Mouse (Mus musculus) kidney, adult 2 months (tissue): ENCODE results near the gene Gck.

ENCODE experiments used
- CTCF ChIP-seq: fragments of 200-500 bp; conservative IDR thresholded peaks from 2 replicates; pipeline ENCODE4 v1.5.1; 2011; ENCODE audit warnings: low read depth, mild to moderate bottlenecking, control low read depth, low read length, moderate library complexity, mixed read lengths; ENCODE audit not compliant: insufficient read depth, insufficient read length
- POLR2A ChIP-seq: fragments of 200-500 bp; IDR thresholded peaks from one replicate; pipeline ENCODE4 v1.6.1; 2011; ENCODE audit warnings: low read depth, low read length, control low read depth

DNA sequence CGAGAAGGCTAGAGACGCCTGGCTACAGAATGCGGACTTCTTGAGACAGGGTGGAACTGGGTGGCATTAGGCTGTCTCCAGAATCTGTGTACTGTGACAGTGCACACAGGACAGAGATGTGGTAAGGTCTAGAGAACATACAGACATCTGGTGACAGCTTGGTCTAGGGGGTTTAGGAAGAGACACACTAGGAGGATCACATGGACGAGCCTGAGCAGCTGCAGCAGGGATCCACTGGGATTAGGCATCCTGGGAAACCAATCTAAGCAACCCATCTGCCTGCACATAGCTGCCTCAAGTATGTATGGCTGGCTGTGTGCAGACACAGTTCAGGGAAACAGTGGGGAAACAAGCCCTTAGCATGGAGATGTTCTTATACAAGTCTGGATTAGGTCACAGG is 35.9 kb downstream of the Gck start:
- TF ChIP-seq POLR2A (no peak), CTCF (no peak)
